Comparison of ENCODE assay signal across 10 mouse cellular contexts in genomic region chr7:28577826-28578542, GRCm38 (mm10). TPM values are rescaled to one million over a fixed set of nuclear protein-coding genes. Genes with fewer than 3 reads are reported as not detected.
DNase-seq lines count a peak whose midpoint lies in the region; ATAC-seq lines count a peak whose summit lies in the region.
"Had no signal": no experiment of that assay in that cellular context is flagged by ENCODE, and none has a peak within 500 bp of the region (broad histone marks: within the 10 kb centered on the region; RNA-seq: fewer than 3 reads in every experiment).

No protein-coding gene starts in this region.

- ATAC-seq in heart, embryonic 13.5 days (ENCODE audit: extremely low read depth, insufficient number of reproducible peaks, low FRiP score, low TSS enrichment), result no peak
- ATAC-seq in kidney, embryonic 14.5 days (ENCODE audit: low FRiP score, low TSS enrichment), result peak; percentile 77

- 0 out of 2 replicates have a peak, but pooled peaks cover 7% of the 10 kb centered on the region for H3K36me3 ChIP-seq in heart, embryonic 13.5 days
- peaks cover 4% of the 10 kb centered on the region; the same call in 1 of the 2 replicates for H3K36me3 ChIP-seq in kidney, embryonic 14.5 days (ENCODE audit: control insufficient read depth, insufficient read depth, low read length)

- no peaks in the 10 kb centered on the region for H3K9me3 ChIP-seq in heart, embryonic 13.5 days
- H3K9me3 ChIP-seq in kidney, embryonic 14.5 days (ENCODE audit: control insufficient read depth, low read length), result no peaks in the 10 kb centered on the region
- H3K9me3 ChIP-seq: forebrain, embryonic 12.5 days had no signal

- DNase-seq in heart, adult 11 months, result no peak
- peak; percentile 53 to 55 for DNase-seq in adrenal gland, postnatal 36 days
- DNase-seq in lung, postnatal 36 days, result peak; percentile 91
- no peak for DNase-seq in left cerebral cortex, postnatal 14 days (ENCODE audit: low spot score in 2 of 2)
- no peak for DNase-seq in thymus, adult 18-20 months
- DNase-seq in B cell, adult 2 months, result no peak

- WGBS in heart, embryonic 13.5 days, result 72% methylated on average over 9 of the region's 9 CpGs
- WGBS in kidney, embryonic 14.5 days, result 61% methylated on average over 9 of the region's 9 CpGs

- H3K9ac ChIP-seq in heart, embryonic 13.5 days, result peak overlapping the region; percentile 48
- H3K9ac ChIP-seq in kidney, embryonic 14.5 days (ENCODE audit: low read depth, low read length), result 0 out of 2 replicates have a peak overlapping the region, but pooled peaks have one; percentile 18
- H3K9ac ChIP-seq: forebrain, embryonic 12.5 days had no signal

- intact Hi-C loops in left cerebral cortex, postnatal 14 days (cut with DNase I), result no loop called here

- peak overlapping the region; percentile 80 for H3K27ac ChIP-seq in heart, embryonic 13.5 days (replicated peaks)
- peak overlapping the region; percentile 88 for H3K27ac ChIP-seq in kidney, embryonic 14.5 days (ENCODE audit: low read depth, low read length)
- H3K27ac ChIP-seq: forebrain, embryonic 12.5 days had no signal

- no peaks in the 10 kb centered on the region for H3K27me3 ChIP-seq in heart, embryonic 13.5 days (replicated peaks)
- no peaks in the 10 kb centered on the region for H3K27me3 ChIP-seq in kidney, embryonic 14.5 days (ENCODE audit: control insufficient read depth, insufficient read depth, low read length)
- H3K27me3 ChIP-seq: forebrain, embryonic 12.5 days had no signal

- no peak overlapping the region for H3K4me3 ChIP-seq in heart, embryonic 13.5 days
- no peak overlapping the region for H3K4me3 ChIP-seq in kidney, embryonic 14.5 days (ENCODE audit: low read length)
- H3K4me3 ChIP-seq: forebrain, embryonic 12.5 days had no signal

- no peak overlapping the region for H3K4me2 ChIP-seq in heart, embryonic 13.5 days
- no peak overlapping the region for H3K4me2 ChIP-seq in kidney, embryonic 14.5 days (replicated peaks; ENCODE audit: low read depth, low read length)
- H3K4me2 ChIP-seq: forebrain, embryonic 12.5 days had no signal

- H3K4me1 ChIP-seq in heart, embryonic 13.5 days, result peaks cover 92% of the 10 kb centered on the region
- peaks cover 54% of the 10 kb centered on the region for H3K4me1 ChIP-seq in kidney, embryonic 14.5 days (ENCODE audit: control insufficient read depth, insufficient read depth, low read length)

RNA-seq across cellular contexts. Expression of gene Samd4b, which starts 20.0 kb away (rescaled TPM):
- 18.7 and 23.3 TPM in 2 replicates for polyA plus RNA-seq in heart, embryonic 13.5 days (2015; fragmentation: Nextera tagmentation; extraction: Ambion mirVana)
- 10 to 100 TPM; 62.5 to 69.8 TPM for total RNA-seq in adrenal gland, postnatal 36 days (2021)
- polyA plus RNA-seq in kidney, embryonic 14.5 days (2014; fragmentation: Nextera tagmentation; extraction: Ambion mirVana), result 33.3 and 34.9 TPM in 2 replicates
- total RNA-seq in left cerebral cortex, postnatal 14 days (2021), result 10 to 100 TPM; 59.8 to 61.6 TPM

RNA-seq across cellular contexts. Expression of gene Pak4, which starts 20.0 kb away (rescaled TPM):
- 27.9 and 30.5 TPM in 2 replicates for polyA plus RNA-seq in heart, embryonic 13.5 days (2015; fragmentation: Nextera tagmentation; extraction: Ambion mirVana)
- 10 to 100 TPM; 28.0 to 30.0 TPM for total RNA-seq in adrenal gland, postnatal 36 days (2021)
- polyA plus RNA-seq in kidney, embryonic 14.5 days (2014; fragmentation: Nextera tagmentation; extraction: Ambion mirVana), result 48.3 and 60.7 TPM in 2 replicates
- total RNA-seq in left cerebral cortex, postnatal 14 days (2021), result 1 to 10 TPM; 8.7 to 10.0 TPM

RNA-seq across cellular contexts. Expression of gene Nccrp1, which starts 30.9 kb away (rescaled TPM):
- not detected in 2 replicates for polyA plus RNA-seq in heart, embryonic 13.5 days (2015; fragmentation: Nextera tagmentation; extraction: Ambion mirVana)
- total RNA-seq in adrenal gland, postnatal 36 days (2021), result under 1 TPM in 1 of 2 experiments, not detected in 1; 0.20 TPM
- polyA plus RNA-seq in kidney, embryonic 14.5 days (2014; fragmentation: Nextera tagmentation; extraction: Ambion mirVana), result not detected in 2 replicates
- total RNA-seq in left cerebral cortex, postnatal 14 days (2021), result under 1 TPM; 0.36 to 0.53 TPM
- total RNA-seq: liver, adult 2 months had no signal
- polyA plus RNA-seq: forebrain, embryonic 12.5 days had no signal

RNA-seq across cellular contexts. Expression of gene Sycn, which starts 37.3 kb away (rescaled TPM):
- not detected in 2 replicates for polyA plus RNA-seq in heart, embryonic 13.5 days (2015; fragmentation: Nextera tagmentation; extraction: Ambion mirVana)
- total RNA-seq in adrenal gland, postnatal 36 days (2021), result not detected
- polyA plus RNA-seq in kidney, embryonic 14.5 days (2014; fragmentation: Nextera tagmentation; extraction: Ambion mirVana), result not detected in 2 replicates
- not detected for total RNA-seq in left cerebral cortex, postnatal 14 days (2021)
- polyA plus RNA-seq: forebrain, embryonic 12.5 days had no signal

RNA-seq across cellular contexts. Expression of gene Acp7, which starts 53.1 kb away (rescaled TPM):
- not detected in 2 replicates for polyA plus RNA-seq in heart, embryonic 13.5 days (2015; fragmentation: Nextera tagmentation; extraction: Ambion mirVana)
- total RNA-seq in adrenal gland, postnatal 36 days (2021), result not detected
- not detected in 2 replicates for polyA plus RNA-seq in kidney, embryonic 14.5 days (2014; fragmentation: Nextera tagmentation; extraction: Ambion mirVana)
- 1 to 10 TPM in 1 of 2 experiments, under 1 TPM in 1; 0.53 to 1.1 TPM for total RNA-seq in left cerebral cortex, postnatal 14 days (2021)
- total RNA-seq: liver, adult 2 months had no signal
- polyA plus RNA-seq: forebrain, embryonic 12.5 days; liver, adult 2 months had no signal

Comparison
In these comparisons a context has a peak if more than half of its experiments do, and no peak if none do; other contexts are left out.
1. DNase-seq: peak in adrenal gland, postnatal 36 days (2 of 2) and lung, postnatal 36 days (single experiment); none in heart, adult 11 months (single experiment), left cerebral cortex, postnatal 14 days (0 of 2), thymus, adult 18-20 months (0 of 2) and B cell, adult 2 months (0 of 2).